Mouse (Mus musculus): ENCODE measurements around the gene Nkx2-1.
"Not testable (repeated sequence)": the region's sequence is repeated elsewhere in the genome, so short reads cannot be mapped to it uniquely, and the experiment has no call there.

Nkx2-1 gene

DNA sequence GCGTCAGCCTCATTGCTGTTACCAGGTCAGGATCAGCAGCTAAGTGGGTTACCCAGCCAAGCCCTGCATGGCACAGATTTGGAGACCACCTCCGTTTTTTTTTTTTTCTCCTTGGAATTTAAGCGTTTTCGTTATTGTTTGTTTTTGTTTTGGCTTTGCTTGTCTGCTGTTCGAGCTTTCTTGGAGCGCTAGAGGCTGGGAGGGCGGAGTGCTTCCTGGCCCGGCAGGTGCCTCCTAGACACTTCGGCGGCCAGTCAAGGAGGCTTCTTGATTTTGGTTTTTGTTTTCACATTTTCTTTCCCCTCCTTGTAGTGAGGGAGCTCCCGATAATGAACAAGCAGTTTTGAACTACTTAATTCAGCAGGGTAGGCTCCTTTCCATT lies at the start of gene Nkx2-1:
TSS of gene Nkx2-1 (minus strand) at position 25 of the 382 bp plus-strand sequence.
- no peak for DNase-seq

DNA sequence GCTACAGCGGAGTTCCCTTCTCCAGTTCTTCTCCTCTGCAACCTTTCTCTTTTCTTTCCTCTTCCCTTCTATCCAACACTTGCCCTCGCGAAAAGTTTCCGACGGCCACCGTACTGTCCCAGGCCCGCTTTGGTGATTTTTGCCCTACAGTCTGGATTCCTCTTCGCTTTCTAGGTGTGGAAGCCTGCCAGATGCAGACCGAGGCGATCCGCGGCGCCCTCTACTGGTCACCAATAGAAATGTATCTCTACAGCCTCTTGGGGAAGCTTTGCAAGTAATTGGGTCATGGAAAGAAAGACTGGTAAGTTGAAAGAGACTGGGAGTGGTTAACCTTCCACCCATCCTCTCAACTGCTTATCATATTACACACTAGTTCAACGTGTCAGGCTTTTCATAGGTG lies 4.4 kb upstream of the Nkx2-1 start:
- DNase-seq: peak; percentile 28

DNA sequence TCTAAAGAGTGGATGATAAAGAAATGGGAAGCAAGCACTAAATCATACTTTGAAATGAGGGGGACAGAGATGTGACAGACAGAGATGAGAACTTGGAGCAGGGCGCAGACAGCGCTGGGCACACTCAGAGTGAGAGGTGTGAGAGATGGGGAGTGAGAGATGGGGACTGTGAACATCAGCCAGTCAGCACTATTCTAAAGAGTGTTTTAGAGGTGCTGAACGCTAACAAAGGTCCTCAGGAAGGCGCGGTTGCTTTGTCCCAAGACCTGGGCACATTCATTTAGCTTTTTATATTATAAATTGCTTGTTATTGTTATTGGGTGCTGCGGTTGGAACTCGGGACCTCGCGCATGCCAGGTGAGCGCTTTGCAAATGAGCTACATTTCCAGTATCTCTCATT lies 3.9 kb upstream of the Nkx2-1 start:
- DNase-seq: no peak

DNA sequence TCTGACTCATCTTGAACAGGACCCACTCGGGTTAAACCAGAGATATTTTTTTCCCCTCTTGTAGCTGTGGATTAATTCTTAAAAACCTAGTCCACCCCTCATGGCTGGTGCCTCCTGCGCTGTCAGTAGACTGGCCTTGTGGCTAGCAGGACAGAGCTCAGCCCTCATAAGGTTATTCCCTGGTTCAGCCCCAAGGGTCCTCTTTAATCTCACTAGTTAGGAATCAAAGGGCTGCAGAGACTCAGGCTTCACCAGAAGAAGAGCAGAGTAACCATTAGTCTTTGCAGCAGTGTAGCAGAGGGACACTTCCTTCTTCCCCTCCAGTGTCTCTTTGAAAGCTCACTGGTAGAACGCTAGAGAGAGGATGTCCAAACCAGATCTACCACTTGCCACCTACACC lies 1.9 kb upstream of the Nkx2-1 start:
- no peak for DNase-seq

DNA sequence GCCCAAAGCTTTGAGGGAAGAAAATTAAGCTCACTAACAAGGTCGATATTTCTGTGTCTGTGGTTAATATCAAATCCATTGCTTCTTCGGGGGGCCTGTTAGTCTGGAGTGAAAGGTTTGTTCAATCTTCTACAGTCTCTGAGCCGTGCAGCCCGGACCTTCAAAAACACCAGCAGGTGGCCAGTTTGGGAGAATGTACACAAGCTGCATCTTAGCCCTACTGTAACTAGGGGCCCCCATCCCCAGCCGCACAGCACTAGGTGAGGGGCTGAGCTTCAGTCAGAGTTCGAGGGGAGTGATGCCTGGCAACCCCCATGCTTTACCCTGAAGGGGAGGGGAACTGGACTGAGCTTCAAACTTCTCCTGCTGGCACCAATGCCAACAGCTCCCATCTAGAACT lies 1.2 kb upstream of the Nkx2-1 start:
- no peak for DNase-seq

DNA sequence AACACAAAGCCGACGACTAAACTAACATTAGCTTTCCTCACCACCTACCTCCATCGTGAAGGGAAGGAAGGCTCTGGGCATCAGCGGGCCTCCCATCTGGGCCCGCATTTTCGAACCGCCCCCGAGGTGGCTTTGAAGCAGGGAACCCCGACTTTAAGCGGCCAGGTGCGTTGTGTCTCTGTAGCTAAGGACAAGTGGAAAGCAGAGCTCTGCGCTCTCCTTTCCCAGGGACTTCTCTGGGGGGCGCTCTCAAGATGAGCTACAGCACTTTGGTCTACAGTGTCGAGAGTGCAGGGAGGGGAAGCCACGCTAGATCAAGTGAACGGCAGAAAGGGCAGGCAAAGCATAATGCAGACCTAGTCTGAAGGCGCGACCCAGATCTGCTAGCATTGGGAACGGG lies 634 bp upstream of the Nkx2-1 start:
- DNase-seq: no peak

DNA sequence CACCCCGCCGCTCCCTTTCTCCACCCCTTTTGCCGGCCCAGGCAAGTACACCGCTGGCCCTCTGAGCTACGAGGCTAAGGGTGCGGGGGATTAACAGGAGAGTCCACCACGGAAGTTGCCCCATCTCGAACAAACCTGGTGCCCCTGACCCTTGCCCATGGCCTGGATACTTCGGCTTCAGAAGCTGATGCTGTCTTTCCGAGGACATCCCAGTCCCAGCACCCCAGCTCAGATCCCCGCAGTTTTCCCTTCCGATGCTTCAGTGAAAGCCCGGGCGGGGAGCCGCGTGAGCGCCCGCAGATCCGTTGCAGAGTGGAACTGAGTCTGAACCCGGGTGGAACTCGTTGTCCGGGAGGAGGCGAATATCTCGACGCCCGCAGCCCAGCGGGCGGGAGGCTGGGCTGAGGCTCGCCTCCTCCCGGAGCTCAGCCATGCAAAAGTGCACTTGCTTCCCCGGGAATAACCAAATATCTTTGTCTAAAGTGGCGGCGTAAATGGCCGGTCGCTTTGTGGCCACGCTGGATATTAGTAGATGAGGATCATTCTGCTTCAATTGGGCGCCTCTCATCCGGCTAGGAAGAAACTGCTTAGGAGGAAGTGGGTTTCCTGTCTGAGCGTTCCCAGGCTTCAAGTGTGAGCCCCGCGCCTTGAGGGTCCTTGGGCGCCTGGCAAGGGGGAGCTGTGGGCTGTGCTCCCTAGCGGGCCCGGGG lies 379 bp downstream of the Nkx2-1 start:
- no peak for DNase-seq

DNA sequence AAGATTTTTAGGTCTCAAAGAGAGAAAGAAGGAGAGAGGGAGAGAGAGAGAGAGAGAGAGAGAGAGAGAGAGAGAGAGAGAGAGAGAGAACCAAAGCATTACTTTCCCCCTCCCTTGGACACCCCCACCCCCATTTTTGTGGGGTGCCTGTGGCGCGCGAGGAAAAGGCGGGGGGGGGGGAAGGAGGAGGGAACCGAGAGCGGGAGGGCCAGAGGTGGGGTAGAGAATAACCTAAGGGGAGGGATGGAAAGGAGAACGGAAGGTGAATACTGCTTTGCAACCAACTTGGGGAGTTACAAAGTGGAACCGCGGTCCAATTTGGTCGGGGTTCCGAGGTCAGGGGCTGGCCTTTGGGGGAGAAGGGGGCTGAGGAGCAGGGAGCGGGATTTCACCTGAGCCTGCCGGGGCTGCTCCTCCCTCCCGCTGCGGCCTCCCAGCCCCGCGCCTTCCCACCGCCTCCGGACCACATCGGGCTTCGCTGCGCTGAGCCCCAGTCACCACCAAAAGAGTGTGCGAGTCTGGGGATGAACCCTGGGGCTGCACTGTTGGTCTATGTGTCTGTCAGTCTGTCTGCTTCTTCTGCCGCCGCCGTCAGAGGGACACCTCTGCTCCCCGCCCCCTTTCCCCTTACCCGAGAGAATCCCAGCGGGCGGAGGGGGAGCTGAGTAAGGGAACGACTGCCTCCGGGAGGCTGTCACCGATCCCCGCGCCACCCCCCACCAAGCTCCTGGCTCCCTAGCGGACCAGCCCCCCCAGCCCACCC lies 1.1 kb downstream of the Nkx2-1 start:
- no peak for DNase-seq

DNA sequence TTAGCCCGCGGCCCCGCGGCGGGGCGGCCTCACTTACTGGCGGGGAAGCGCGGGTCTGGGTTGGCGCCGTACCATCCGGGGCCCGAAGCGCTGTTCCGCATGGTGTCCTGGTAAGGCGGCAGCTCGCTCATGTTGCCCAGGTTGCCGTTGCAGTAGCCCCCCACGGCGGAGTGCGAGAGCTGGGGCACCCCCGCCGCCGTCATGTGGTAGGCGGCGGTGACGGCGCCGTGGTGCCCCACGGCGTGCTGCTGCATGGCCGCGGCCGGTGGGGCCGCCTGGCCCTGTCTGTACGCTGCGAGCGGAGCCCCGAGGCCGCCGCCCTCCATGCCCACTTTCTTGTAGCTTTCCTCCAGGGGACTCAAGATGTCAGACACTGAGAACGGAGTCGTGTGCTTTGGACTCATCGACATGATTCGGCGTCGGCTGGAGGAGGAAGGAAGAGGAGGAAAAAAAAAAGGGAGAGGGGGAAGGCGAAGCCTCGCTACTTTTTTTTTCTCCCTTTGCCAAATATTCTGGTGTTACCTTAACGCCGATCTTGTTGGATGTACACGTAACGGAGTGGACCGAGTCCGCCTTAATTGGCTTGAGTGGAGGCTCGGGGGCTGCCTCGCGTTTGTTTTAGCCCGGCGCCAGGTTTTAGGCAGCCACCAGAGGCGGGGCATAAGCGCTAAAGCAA lies 1.9 kb downstream of the Nkx2-1 start:
- no peak for DNase-seq

DNA sequence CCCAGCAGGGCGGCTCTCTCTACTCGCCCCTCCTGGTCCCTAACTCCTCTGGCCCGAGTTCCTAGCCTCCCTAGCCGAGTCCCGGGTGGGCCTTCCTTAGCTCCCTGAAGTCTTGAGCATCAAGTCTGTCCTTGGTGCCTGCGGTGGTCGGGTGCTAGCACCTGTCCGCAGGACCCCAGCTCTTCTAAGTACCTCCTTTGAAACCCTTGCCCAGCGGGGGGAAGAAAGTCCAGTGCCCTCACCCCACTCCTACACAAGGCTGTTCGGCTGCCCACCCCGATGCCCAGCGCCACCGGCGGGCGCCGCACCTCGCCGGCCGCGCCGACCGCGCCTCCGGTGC lies 2.4 kb downstream of the Nkx2-1 start:
- no peak for DNase-seq

DNA sequence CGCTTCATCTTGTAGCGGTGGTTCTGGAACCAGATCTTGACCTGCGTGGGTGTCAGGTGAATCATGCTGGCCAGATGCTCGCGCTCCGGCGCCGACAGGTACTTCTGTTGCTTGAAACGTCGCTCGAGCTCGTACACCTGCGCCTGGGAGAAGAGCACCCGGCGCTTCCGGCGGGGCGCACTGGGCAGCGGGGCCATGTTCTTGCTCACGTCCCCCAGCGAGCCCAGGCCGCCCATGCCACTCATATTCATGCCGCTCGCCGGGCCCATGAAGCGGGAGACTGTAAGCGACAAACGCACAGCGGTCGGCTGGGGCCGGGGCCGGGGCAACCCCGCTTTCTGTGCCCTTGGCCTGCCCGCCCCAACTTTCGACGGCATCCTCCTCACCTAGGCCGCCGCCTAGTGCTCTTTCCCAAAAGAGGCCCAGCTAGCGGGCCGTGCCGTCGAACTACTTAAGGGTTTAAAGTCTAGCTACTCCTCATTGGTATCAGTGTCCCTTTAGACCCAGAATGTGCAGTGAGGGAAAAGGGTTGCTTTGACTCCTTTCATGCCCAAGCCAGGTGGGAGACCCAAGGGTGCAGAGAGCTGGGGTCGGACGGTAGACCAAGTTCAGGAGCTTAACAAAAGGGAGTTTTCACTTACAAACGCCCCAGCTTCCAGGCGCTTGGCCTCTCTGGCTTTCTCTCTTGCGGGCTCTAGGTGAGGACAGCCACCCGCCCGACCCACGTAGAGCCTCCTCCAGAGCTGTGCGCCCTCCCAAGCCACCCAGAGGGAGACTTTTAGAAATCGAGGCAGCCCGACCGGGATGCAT lies 3.0 kb downstream of the Nkx2-1 start:
- no peak for DNase-seq

DNA sequence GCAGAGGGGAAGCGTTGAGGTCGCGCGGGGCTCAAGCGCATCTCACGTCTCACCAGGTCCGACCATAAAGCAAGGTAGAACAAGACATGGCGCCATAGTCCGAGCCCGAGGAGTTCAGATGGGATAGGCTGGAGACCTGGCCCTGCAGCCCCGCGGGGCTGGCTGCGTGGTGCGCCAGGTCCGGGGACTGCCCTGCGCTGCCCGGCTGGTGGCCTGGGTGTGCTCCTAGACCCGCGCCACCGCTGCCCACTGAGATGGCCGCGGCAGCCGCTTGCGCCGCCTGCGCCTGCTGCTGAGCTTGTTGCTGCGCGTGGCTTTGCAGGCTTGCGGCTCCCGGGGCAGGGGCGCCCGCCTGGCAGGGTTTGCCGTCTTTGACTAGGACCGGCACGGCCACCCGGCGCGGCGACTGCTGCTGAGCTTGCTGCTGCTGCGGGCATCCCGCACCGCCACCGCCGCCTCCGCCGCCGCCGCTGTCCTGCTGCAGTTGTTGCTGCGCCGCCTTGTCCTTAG lies 3.7 kb downstream of the Nkx2-1 start:
- DNase-seq: no peak

DNA sequence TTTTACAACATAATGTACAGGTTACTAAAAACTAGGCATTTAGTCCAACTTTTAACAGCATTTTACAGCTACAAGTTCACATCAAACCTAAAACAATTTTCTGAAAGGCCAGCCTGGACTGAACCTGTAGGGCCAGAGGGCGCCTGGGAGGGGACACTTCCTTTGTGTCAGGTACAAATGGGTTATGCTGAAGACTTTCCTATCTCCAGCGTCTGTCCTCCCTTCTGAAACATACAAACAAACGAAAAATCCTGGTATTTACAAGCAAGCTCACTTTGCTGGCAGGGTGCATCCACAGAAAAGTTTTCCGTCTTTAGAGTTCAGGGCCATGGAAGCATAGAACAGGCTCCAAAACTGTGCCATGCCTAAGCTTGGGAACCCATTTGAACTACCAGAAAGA lies 4.6 kb downstream of the Nkx2-1 start:
- no peak for DNase-seq

DNA sequence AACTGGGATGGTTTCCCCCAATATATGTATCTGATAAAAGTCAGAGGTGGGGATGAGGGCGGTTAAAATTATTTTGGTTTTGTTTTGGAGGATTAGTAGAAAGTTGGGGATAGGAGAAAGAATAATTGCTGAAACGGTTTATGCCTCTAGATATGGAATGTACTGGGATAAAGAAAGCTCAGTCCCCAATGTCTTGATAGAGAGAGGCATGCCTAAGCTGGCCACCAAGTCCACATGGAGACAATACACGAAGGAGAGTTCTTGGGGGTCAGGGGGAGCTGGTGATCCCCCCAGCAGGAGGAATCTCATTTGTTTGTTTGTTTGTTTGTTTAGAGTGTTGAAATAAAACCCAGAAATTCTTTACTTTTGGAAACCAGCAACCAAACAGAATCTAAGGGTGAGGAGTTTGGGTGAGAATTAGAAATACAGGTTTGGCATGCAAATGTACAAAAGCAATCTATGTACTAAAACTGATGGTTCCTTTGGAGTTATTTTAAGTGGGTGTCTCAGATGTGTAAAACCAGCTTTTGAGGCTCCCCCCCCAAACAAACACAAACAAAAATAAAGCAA lies 5.6 kb downstream of the Nkx2-1 start:
- DNase-seq: no peak

DNA sequence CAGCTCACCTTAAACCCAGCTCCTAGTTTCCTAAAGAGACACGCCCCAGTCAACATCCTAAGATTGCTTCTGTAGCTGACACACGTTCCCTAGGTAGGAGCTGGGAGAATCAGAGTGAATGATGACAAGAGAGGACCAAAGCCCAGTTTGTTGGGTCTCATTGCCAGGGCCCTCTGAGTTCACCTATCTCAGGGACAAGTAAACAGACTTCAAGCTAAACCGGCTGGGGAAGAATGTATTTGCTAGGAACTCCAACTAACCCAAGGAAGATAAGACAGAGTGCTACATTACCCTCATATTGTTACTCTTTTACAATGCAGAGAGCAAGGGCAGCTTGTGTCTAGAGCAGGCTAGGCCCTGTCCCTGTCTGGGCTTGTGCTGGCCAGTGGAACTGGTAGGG lies 6.8 kb downstream of the Nkx2-1 start:
- no peak for DNase-seq

DNA sequence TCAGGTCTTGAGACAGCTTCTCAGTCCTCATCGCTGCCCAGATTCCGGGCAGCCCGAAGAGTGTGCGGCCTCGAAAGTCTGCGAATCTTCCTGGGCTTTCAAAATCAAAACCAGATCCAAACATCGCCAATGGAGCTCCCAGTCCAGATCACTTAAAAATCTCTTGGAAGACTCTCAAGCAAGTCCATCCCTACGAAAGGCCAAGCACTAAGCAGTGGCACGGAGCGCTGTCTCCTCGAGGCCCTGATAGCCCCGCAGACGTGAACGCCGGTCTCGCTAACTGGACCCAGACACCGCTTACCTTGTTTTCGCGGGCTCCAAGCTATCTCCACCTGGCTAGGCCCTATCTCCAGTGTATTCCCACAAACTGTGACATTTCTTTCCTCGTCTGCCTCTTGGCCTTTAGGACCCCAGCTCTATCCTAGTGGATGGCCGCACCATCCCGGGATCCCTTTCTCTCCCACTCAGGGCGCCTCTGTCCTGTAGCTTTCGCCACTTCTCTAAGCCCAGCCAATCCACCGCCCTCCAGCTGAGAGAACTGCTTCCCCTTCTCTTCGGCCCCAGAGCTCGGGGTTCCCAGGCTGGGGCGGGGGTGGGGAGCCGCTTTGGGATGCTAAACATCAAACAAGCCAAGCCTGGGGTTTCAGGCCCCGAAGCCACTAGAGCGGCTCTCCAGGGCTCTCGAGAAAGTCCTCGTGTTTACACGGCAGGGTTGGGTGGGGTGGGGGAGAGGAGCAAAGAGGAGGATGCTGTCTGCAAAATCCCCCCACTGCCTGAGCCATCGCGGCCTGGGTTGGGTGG lies 7.6 kb downstream of the Nkx2-1 start:
- no peak for DNase-seq

DNA sequence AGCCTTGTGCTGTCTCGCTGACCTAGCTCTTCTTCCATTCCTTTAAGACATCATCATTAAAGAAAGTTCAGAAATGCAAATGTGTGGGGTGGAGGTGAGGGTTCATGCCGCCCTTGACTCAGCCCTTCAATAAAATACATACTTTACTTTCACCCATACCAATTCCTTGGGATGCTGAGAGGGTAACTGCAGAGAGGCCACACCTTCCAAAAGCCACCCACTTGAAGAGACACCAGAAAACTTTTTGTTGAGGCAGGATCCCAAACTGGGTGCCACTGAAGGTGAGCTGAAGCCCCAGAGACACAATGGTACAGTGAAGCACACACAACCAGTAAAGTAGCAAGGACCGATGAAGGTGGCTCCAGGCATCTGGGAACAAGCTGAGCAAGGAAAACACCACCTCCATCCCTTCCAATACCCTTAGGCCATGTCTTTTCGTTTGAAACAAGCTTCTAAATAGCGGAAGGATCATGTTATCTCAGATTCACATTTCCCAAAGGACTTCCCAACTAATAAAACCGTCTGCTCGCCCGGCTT lies 8.6 kb downstream of the Nkx2-1 start:
- DNase-seq: no peak

DNA sequence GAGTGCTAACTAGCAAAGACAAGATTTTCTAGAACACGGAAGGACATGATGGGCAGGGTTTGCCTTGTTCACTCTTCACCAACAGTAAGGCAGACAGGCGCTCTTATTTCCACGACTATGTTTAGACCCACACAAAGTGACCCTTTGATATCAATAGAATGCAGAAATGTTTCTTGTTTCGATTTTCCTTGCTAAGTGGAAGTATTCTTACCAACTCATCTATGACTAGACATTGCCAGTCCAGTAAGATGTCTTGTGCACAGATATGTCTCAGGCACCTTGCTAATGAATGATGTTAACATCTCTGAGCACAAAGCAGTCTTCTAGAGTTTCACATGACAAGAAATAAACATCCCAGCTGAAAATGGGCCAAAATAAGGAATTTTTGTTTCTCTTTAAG lies 9.6 kb downstream of the Nkx2-1 start:
- DNase-seq: no peak

DNA sequence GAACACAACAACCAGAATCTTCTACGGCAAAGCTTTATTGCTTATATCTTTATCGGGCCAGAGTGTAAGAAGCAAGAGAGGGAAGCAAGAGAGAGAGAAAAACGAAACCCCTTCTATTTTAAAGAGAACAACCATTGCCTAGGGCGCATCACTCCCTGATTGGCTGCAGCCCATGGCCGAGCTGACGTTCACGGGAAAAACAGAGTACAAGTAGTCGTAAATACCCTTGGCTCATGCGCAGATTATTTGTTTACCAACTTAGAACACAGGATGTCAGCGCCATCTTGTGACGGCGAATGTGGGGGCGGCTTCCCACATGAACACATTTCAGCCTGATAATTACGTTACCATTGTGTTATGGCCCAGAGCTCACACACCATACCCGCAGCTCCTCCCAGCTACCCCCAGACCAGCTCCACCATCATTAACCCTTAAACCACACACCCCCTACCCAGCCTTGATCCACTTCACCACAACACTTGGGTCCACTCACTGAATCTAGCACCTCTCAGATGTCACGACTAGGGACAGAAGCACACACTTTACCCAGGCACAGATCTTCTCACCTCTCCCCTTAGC lies 11.4 kb downstream of the Nkx2-1 start:
- DNase-seq: not testable (repeated sequence)

DNA sequence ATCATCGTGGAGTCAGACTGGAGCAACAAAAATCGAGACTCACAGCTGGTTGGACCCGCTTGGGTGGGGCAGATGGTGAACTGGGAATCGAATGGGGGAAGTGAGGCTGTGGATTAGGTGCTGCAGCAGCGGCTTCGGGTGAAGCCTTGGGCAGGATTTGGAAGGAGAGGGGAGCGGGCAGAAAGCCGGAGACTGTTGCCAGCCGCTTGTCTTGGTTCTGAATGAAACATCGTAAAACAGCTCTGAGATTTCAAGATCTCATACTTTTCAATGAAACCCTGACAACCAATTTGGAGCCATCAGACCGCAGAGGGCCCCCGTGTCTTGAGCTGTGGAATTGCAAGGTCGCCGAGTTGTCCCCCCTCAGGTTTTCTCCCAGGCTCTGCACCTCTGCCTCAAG lies 12.5 kb downstream of the Nkx2-1 start:
- DNase-seq: no peak

DNA sequence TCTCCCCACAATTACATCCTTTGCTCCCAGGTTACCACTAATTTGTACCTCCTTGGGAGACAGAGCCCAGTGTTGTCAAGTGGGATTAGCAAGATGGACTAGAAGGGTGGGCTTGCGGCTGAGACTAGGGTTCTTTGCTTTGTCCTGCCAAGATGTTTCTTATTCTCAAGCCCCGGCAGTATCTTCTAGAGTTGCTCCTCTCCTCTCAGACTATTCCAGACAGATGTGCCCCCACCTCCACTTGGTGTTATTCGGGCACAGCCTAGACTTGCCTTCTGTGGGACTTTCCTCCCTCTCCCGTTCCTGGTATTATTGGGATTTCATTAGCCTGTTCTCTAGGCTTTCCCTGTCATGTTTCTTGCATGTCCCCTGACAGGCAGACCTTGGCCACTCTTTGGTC lies 14.5 kb downstream of the Nkx2-1 start:
- DNase-seq: no peak

All from thymus, postnatal 25 days (tissue).